Comparison of ENCODE assay signal across 9 mouse cellular contexts in genomic region chr10:29148076-29148475, GRCm38 (mm10). TPM values are rescaled to one million over a fixed set of nuclear protein-coding genes. Genes with fewer than 3 reads are reported as not detected.
A peak's percentile ranks its signal among the peaks of the same experiment; 100 is the strongest.
DNase-seq lines count a peak whose midpoint lies in the region; ATAC-seq and TF ChIP-seq lines count a peak whose summit lies in the region.
"Had no signal": no experiment of that assay in that cellular context is flagged by ENCODE, and none has a peak within 500 bp of the region (broad histone marks: within the 10 kb centered on the region; RNA-seq: fewer than 3 reads in every experiment).

No protein-coding gene starts in this region.

- no peak for DNase-seq in kidney, postnatal 0 days (ENCODE audit: low spot score)
- DNase-seq in kidney, postnatal 36 days: no peak
- DNase-seq in cerebellum, postnatal 4 days (ENCODE audit: low spot score in 2 of 2): peak; percentile 32 to 47
- peak; percentile 37 for DNase-seq in limb, embryonic 10.5 days (ENCODE audit: low spot score)
- peak; percentile 73 to 81 for DNase-seq in right cerebral cortex, postnatal 36 days (ENCODE audit: low spot score in 2 of 2)
- no peak for DNase-seq in thymus, postnatal 14 days

- WGBS in kidney, postnatal 0 days: 3% methylated on average over 21 of the region's 21 CpGs
- 3% methylated on average over 21 of the region's 21 CpGs for WGBS in hindbrain, embryonic 12.5 days
- 2% methylated on average over 21 of the region's 21 CpGs for WGBS in limb, embryonic 10.5 days

- H3K36me3 ChIP-seq in kidney, postnatal 0 days (ENCODE audit: insufficient read depth, low read length): no peaks in the 10 kb centered on the region
- 0 out of 2 replicates have a peak, but pooled peaks cover 10% of the 10 kb centered on the region for H3K36me3 ChIP-seq in hindbrain, embryonic 12.5 days
- H3K36me3 ChIP-seq in limb, embryonic 10.5 days: no peaks in the 10 kb centered on the region

- TF ChIP-seq CTCF in kidney, postnatal 0 days (IDR thresholded peaks at IDR 0.05; ENCODE audit: low read depth): no peak

- H3K27me3 ChIP-seq in kidney, postnatal 0 days (ENCODE audit: insufficient read depth, low read length): peaks cover 42% of the 10 kb centered on the region
- H3K27me3 ChIP-seq in hindbrain, embryonic 12.5 days: no peaks in the 10 kb centered on the region; the same call in 1 of the 2 replicates
- peaks cover 63% of the 10 kb centered on the region for H3K27me3 ChIP-seq in limb, embryonic 10.5 days (ENCODE audit: low read depth, poor library complexity, severe bottlenecking)

- no peak for ATAC-seq in kidney, postnatal 0 days (replicated peaks; ENCODE audit: low FRiP score, low read depth)
- no peak for ATAC-seq in hindbrain, embryonic 12.5 days (ENCODE audit: low FRiP score)
- ATAC-seq in erythroblast, adult 5-6 weeks (replicated peaks; ENCODE audit: low FRiP score, poor library complexity, severe bottlenecking): no peak

- no peak overlapping the region for H3K27ac ChIP-seq in kidney, postnatal 0 days
- peak overlapping the region; percentile 97 for H3K27ac ChIP-seq in hindbrain, embryonic 12.5 days
- H3K27ac ChIP-seq in limb, embryonic 10.5 days: no peak overlapping the region

- H3K9ac ChIP-seq in kidney, postnatal 0 days (ENCODE audit: low read depth, low read length): no peak overlapping the region
- peak overlapping the region; percentile 85 for H3K9ac ChIP-seq in hindbrain, embryonic 12.5 days

- H3K4me3 ChIP-seq in kidney, postnatal 0 days (replicated peaks; ENCODE audit: low read depth, low read length): no peak overlapping the region
- H3K4me3 ChIP-seq in hindbrain, embryonic 12.5 days: peak overlapping the region; percentile 62
- peak overlapping the region; percentile 65 for H3K4me3 ChIP-seq in limb, embryonic 10.5 days

- H3K9me3 ChIP-seq in kidney, postnatal 0 days (replicated peaks; ENCODE audit: low read length): no peaks in the 10 kb centered on the region
- H3K9me3 ChIP-seq in hindbrain, embryonic 12.5 days (replicated peaks): no peaks in the 10 kb centered on the region
- no peaks in the 10 kb centered on the region for H3K9me3 ChIP-seq in limb, embryonic 10.5 days (replicated peaks)

- H3K4me1 ChIP-seq in kidney, postnatal 0 days (replicated peaks; ENCODE audit: insufficient read depth, low read length): peaks cover 11% of the 10 kb centered on the region
- H3K4me1 ChIP-seq in hindbrain, embryonic 12.5 days: peaks cover 19% of the 10 kb centered on the region
- H3K4me1 ChIP-seq in limb, embryonic 10.5 days: peaks cover 32% of the 10 kb centered on the region

- peak overlapping the region; percentile 90; the same call in 1 of the 2 replicates for H3K4me2 ChIP-seq in kidney, postnatal 0 days (ENCODE audit: low read length)
- H3K4me2 ChIP-seq in hindbrain, embryonic 12.5 days (replicated peaks): peak overlapping the region; percentile 86

RNA-seq across cellular contexts. Expression of gene Soga3, which starts 4.4 kb away (rescaled TPM):
- polyA plus RNA-seq in kidney, postnatal 0 days (2015; fragmentation: Nextera tagmentation; extraction: Ambion mirVana): 0.14 and 0.37 TPM in 2 replicates
- polyA plus RNA-seq in hindbrain, embryonic 12.5 days (2016; fragmentation: Nextera tagmentation; extraction: Ambion mirVana): 72.8 and 90.4 TPM in 2 replicates
- 0.38 and 1.3 TPM in 2 replicates for polyA plus RNA-seq in limb, embryonic 10.5 days (2016; fragmentation: Nextera tagmentation; extraction: Ambion mirVana)
- total RNA-seq in erythroblast, adult 5-6 weeks (2015; ENCODE audit: low replicate concordance): not detected in 2 replicates
- not detected in 2 replicates for total RNA-seq in erythroblast, adult 5-6 weeks (2017; ENCODE audit: low replicate concordance)

RNA-seq across cellular contexts. Expression of gene Gm49353, which starts 50.7 kb away (rescaled TPM):
- not detected in 2 replicates for polyA plus RNA-seq in kidney, postnatal 0 days (2015; fragmentation: Nextera tagmentation; extraction: Ambion mirVana)
- 5.2 and 6.7 TPM in 2 replicates for polyA plus RNA-seq in hindbrain, embryonic 12.5 days (2016; fragmentation: Nextera tagmentation; extraction: Ambion mirVana)
- polyA plus RNA-seq in limb, embryonic 10.5 days (2016; fragmentation: Nextera tagmentation; extraction: Ambion mirVana): 0.35 TPM in 1 of 2 replicates, not detected in the other
- total RNA-seq in erythroblast, adult 5-6 weeks (2015; ENCODE audit: low replicate concordance): not detected in 2 replicates
- total RNA-seq in erythroblast, adult 5-6 weeks (2017; ENCODE audit: low replicate concordance): not detected in 2 replicates
- polyA plus RNA-seq: large intestine, adult 2 months had no signal

Comparison
In these comparisons a context has a peak if more than half of its experiments do, and no peak if none do; other contexts are left out.
1. DNase-seq: peak in cerebellum, postnatal 4 days (2 of 2), limb, embryonic 10.5 days (single experiment) and right cerebral cortex, postnatal 36 days (2 of 2); none in kidney, postnatal 0 days (single experiment), kidney, postnatal 36 days (0 of 2) and thymus, postnatal 14 days (single experiment).
2. RNA of gene Soga3, which starts 4.4 kb away (polyA plus RNA-seq): 72.8 to 90.4 TPM in hindbrain, embryonic 12.5 days; 0.38 to 1.3 TPM in limb, embryonic 10.5 days and 0.14 to 0.37 TPM in kidney, postnatal 0 days; every median in the first group is over 10 times any median in the second.